Mouse (Mus musculus) forebrain, embryonic 16.5 days (tissue): ENCODE measurements around the gene Stam2. TPM values are rescaled to one million over a fixed set of nuclear protein-coding genes. Genes with fewer than 3 reads are reported as not detected.

ENCODE experiments used
- ATAC-seq: fragments of 200-750 bp; cut with Nextera tagmentation; 2 replicates; pipeline ENCODE4 v1.8.0; 2017; ENCODE audit warnings: mild to moderate bottlenecking, moderate library complexity
- H3K27ac ChIP-seq: fragments of 300-500 bp; sonication (generic); 2 replicates; pipeline ENCODE4 v1.5.1; 2014; ENCODE audit warnings: low read length, control low read depth
- H3K27me3 ChIP-seq: fragments of 300-500 bp; sonication (generic); replicated peaks from 2 replicates; pipeline ENCODE4 v1.6.1; 2014; ENCODE audit warnings: low read length; ENCODE audit not compliant: control insufficient read depth, insufficient read depth
- H3K36me3 ChIP-seq: fragments of 300-500 bp; sonication (generic); 2 replicates; pipeline ENCODE4 v1.6.1; 2014; ENCODE audit not compliant: control insufficient read depth, insufficient read depth
- H3K4me1 ChIP-seq: fragments of 300-500 bp; sonication (generic); replicated peaks from 2 replicates; pipeline ENCODE4 v1.6.1; 2014; ENCODE audit warnings: low read length; ENCODE audit not compliant: control insufficient read depth, insufficient read depth
- H3K4me2 ChIP-seq: fragments of 300-500 bp; sonication (generic); 2 replicates; pipeline ENCODE4 v1.6.1; 2014; ENCODE audit warnings: mild to moderate bottlenecking, low read length, control low read depth
- H3K4me3 ChIP-seq: fragments of 300-500 bp; sonication (generic); replicated peaks from 2 replicates; pipeline ENCODE4 v1.5.1; 2014; ENCODE audit warnings: mild to moderate bottlenecking, low read length, control low read depth
- H3K9ac ChIP-seq: fragments of 300-500 bp; sonication (generic); replicated peaks from 2 replicates; pipeline ENCODE4 v1.6.1; 2014; ENCODE audit warnings: low read depth, low read length, control low read depth
- H3K9me3 ChIP-seq: fragments of 300-500 bp; sonication (generic); 2 replicates; pipeline ENCODE4 v1.6.1; 2016; ENCODE audit warnings: low read length; ENCODE audit not compliant: control insufficient read depth
- WGBS: fragments of 180-500 bp; shearing (Covaris S2); extraction: QIAGEN DNeasy Blood & Tissue Kit; methylation state at CpG from one replicate; pipeline ENCODE4 v1.1.7; 2014; 5-methylcytosine and 5-hydroxymethylcytosine counted together
- polyA plus RNA-seq: library from polyadenylated mRNA; unstranded; fragments of >200 nt; fragmentation: Nextera tagmentation; extraction: Ambion mirVana; gene quantifications from 2 replicates; pipeline ENCODE4 v1.2.1, GENCODE M21; 2015

Gene Stam2
- polyA plus RNA-seq: 49.8 and 54.6 TPM in 2 replicates

GRCm38 (mm10) chr2:52742256-52743158 is at the start of gene Stam2:
TSS of gene Stam2 (minus strand) at chr2:52742281.
- peaks cover 13% of the 10 kb centered on the region for H3K4me1 ChIP-seq
- peak within 1 kb of the TSS; percentile 98 for H3K27ac ChIP-seq
- no peaks in the 10 kb centered on the region for H3K36me3 ChIP-seq
- 7% methylated on average over 54 of the region's 54 CpGs for WGBS
- peak within 1 kb of the TSS; percentile 93 for H3K9ac ChIP-seq
- no peaks in the 10 kb centered on the region for H3K9me3 ChIP-seq
- peak within 1 kb of the TSS; percentile 81 for H3K4me3 ChIP-seq
- peak; percentile 96 for ATAC-seq
- no peaks in the 10 kb centered on the region for H3K27me3 ChIP-seq
- peak within 1 kb of the TSS; percentile 72 for H3K4me2 ChIP-seq

GRCm38 (mm10) chr2:52785106-52785721 is 43.1 kb upstream of the Stam2 start:
- Histone ChIP-seq H3K27me3 (no peaks in the 10 kb centered on the region), H3K9ac (no peak overlapping the region), H3K4me1 (peaks cover 3% of the 10 kb centered on the region; the same call in 1 of the 2 replicates), H3K36me3 (no peaks in the 10 kb centered on the region), H3K4me3 (no peak overlapping the region), H3K27ac (no peak overlapping the region), H3K9me3 (no peaks in the 10 kb centered on the region), H3K4me2 (no peak overlapping the region)
- ATAC-seq: no peak
- 41% methylated on average over 3 of the region's 3 CpGs for WGBS

- Histone ChIP-seq H3K4me2 (no peak overlapping the region), H3K9me3 (no peaks in the 10 kb centered on the region), H3K27me3 (no peaks in the 10 kb centered on the region), H3K4me1 (peaks cover 3% of the 10 kb centered on the region; the same call in 1 of the 2 replicates), H3K4me3 (no peak overlapping the region), H3K9ac (no peak overlapping the region), H3K27ac (no peak overlapping the region), H3K36me3 (no peaks in the 10 kb centered on the region)
- ATAC-seq: no peak
- 83% methylated on average over 10 of the region's 10 CpGs for WGBS
Observed at GRCm38 (mm10) chr2:52779987-52780386, 37.9 kb upstream of the Stam2 start.

GRCm38 (mm10) chr2:52779381-52779780 is 37.3 kb upstream of the Stam2 start:
- WGBS: 90% methylated on average over 9 of the region's 9 CpGs
- no peak for ATAC-seq
- H3K9ac ChIP-seq: no peak overlapping the region
- no peaks in the 10 kb centered on the region for H3K36me3 ChIP-seq
- H3K27me3 ChIP-seq: no peaks in the 10 kb centered on the region
- H3K4me1 ChIP-seq: peaks cover 3% of the 10 kb centered on the region; the same call in 1 of the 2 replicates
- no peak overlapping the region for H3K27ac ChIP-seq
- no peaks in the 10 kb centered on the region for H3K9me3 ChIP-seq
- H3K4me3 ChIP-seq: no peak overlapping the region
- H3K4me2 ChIP-seq: no peak overlapping the region

GRCm38 (mm10) chr2:52777839-52778238 is 35.8 kb upstream of the Stam2 start:
- Histone ChIP-seq H3K4me2 (no peak overlapping the region), H3K9me3 (no peaks in the 10 kb centered on the region), H3K4me3 (no peak overlapping the region), H3K9ac (no peak overlapping the region), H3K27me3 (no peaks in the 10 kb centered on the region), H3K27ac (no peak overlapping the region), H3K36me3 (no peaks in the 10 kb centered on the region), H3K4me1 (peaks cover 4% of the 10 kb centered on the region; the same call in 1 of the 2 replicates)
- peak; percentile 86 for ATAC-seq
- 11% methylated on average over 2 of the region's 2 CpGs for WGBS

GRCm38 (mm10) chr2:52774373-52774772 is 32.3 kb upstream of the Stam2 start:
- Histone ChIP-seq H3K4me3 (no peak overlapping the region), H3K27ac (no peak overlapping the region), H3K9ac (no peak overlapping the region), H3K36me3 (no peaks in the 10 kb centered on the region), H3K9me3 (no peaks in the 10 kb centered on the region), H3K27me3 (no peaks in the 10 kb centered on the region), H3K4me2 (no peak overlapping the region), H3K4me1 (peaks cover 6% of the 10 kb centered on the region; the same call in 1 of the 2 replicates)
- peak; percentile 72 for ATAC-seq
- 2% methylated on average over 1 of the region's 1 CpGs for WGBS

GRCm38 (mm10) chr2:52772774-52773393 is 30.8 kb upstream of the Stam2 start:
- Histone ChIP-seq H3K27ac (no peak overlapping the region), H3K27me3 (no peaks in the 10 kb centered on the region), H3K4me3 (no peak overlapping the region), H3K9me3 (no peaks in the 10 kb centered on the region), H3K36me3 (no peaks in the 10 kb centered on the region), H3K9ac (no peak overlapping the region), H3K4me1 (peaks cover 4% of the 10 kb centered on the region; the same call in 1 of the 2 replicates), H3K4me2 (no peak overlapping the region)
- WGBS: 24% methylated on average over 5 of the region's 5 CpGs
- ATAC-seq: no peak

GRCm38 (mm10) chr2:52765130-52765529 is 23.0 kb upstream of the Stam2 start:
- no peak for ATAC-seq
- no peaks in the 10 kb centered on the region for H3K9me3 ChIP-seq
- H3K27ac ChIP-seq: no peak overlapping the region

GRCm38 (mm10) chr2:52763891-52764290 is 21.8 kb upstream of the Stam2 start:
- Histone ChIP-seq H3K36me3 (no peaks in the 10 kb centered on the region), H3K4me3 (no peak overlapping the region), H3K9ac (no peak overlapping the region), H3K27ac (no peak overlapping the region), H3K27me3 (no peaks in the 10 kb centered on the region), H3K4me2 (no peak overlapping the region), H3K9me3 (no peaks in the 10 kb centered on the region), H3K4me1 (no peaks in the 10 kb centered on the region)
- WGBS: 88% methylated on average over 14 of the region's 14 CpGs
- ATAC-seq: no peak

More at GRCm38 (mm10) chr2:52765130-52765529, 23.0 kb upstream of the Stam2 start:
- Histone ChIP-seq H3K4me2 (no peak overlapping the region), H3K4me3 (no peak overlapping the region), H3K4me1 (no peaks in the 10 kb centered on the region), H3K9ac (no peak overlapping the region), H3K36me3 (no peaks in the 10 kb centered on the region), H3K27me3 (no peaks in the 10 kb centered on the region)
- WGBS: 92% methylated on average over 6 of the region's 6 CpGs
